Mouse (Mus musculus): ENCODE data around the gene Sim2.

The Sim2 gene

DNA sequence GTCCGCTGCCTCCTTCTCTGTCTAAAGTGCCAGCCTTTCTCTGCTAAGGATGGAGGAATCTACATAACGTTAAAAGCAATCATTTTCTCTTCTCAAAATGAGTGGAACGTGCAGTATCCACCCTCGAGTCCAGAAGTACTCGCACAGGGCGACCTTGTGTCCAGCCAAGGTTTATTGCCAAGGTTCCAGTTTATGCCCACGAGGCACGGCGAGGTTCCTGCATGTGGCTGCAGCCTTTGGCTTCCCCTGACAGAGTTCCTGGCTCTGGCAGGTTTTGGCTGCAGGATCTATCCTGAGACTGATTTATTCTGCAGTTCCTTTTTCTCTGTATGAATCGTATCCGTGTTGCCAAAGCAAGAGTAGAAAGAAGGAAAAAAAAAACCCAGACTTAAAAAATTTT is 78.3 kb downstream of the Sim2 start:
- in situ Hi-C loops (cut with MboI, MseI) = no loop called here

GRCm38 (mm10) chr16:94164236-94164635 is 79.5 kb downstream of the Sim2 start:
- in situ Hi-C loops (cut with MboI, MseI) = no loop called here

- in situ Hi-C loops (cut with MboI, MseI) = no loop called here
Observed at GRCm38 (mm10) chr16:94164978-94165377, 80.2 kb downstream of the Sim2 start.

GRCm38 (mm10) chr16:94168655-94169545 is 84.2 kb downstream of the Sim2 start:
- in situ Hi-C loops (cut with MboI, MseI) = no loop called here

DNA sequence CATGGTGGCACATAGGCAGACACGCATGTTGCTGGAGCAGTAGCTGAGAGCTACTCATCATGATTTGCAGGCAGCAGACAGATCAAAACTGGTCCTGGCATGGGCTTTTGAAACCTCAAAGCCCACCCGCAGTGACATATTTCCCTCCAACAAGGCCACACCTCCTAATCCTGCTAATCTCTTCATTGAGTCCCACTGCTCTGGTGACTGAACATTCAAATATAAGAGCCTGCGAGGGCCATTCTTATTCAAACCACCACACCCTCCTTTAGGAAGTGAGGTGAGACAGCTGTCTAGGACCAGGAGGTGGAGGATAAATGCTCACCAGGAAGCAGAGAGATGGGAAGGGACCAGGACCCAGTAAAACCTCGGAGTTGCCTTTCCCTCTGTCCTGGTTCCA is 85.5 kb downstream of the Sim2 start:
- in situ Hi-C loops (cut with MboI, MseI) = no loop called here

GRCm38 (mm10) chr16:94173361-94173760 is 88.6 kb downstream of the Sim2 start:
- in situ Hi-C loops (cut with MboI, MseI) = no loop called here

DNA sequence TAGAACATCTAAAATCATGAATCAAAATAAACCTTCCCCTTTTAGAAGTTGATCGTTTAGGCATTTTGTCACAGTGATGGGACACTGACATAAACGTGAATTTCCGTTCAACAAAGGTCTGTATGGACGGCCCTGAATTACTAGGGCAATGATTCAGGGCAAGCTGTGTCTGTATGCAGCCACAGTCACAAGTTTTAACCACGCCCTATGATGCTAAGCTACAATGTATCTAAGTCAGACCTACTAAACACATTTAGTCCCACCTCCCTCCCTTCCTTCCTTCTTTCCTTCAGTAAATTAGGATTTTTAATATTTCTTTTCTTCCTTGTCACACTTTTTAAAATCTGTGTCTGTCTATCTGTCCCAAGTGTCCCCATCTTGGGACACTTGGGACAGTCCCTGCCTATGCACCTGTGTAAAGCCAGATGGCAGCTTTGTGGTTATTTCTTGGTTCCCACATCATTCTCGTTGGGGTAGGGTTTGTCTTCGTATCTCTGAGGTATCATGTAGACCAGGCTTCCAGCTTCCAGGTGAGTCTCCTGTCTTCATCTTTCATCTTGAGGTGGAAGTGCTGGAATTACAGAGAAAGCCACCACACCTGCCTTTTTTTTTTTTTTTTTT is 90.7 kb downstream of the Sim2 start:
- in situ Hi-C loops (cut with MboI, MseI) = no loop called here
